28 mouse cellular contexts compared by ENCODE assay signal in the genomic region with DNA sequence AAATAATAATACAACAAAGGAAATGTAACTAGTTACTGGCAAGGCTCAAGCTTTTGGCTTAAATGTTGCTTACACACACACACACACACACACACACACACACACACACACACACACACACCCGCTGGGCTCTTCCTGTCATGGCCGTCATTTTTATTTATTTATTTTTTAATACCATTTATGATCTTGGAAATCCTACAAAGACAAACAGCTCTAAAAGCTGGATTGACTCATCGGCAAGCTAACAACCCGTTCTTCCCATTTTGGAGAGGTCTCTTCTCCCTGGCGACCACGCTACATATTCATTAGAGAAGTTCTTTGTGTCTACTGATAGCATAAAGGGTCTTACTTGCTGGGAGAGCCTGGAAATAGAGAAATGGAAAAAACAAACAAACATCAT.
DNase-seq lines count a peak whose midpoint lies in the region; ATAC-seq and TF ChIP-seq lines count a peak whose summit lies in the region.
"Had no signal": no experiment of that assay in that cellular context is flagged by ENCODE, and none has a peak within 500 bp of the region (broad histone marks: within the 10 kb centered on the region; RNA-seq: fewer than 3 reads in every experiment).

No protein-coding gene starts in this region.

- H3K27ac ChIP-seq in gastrocnemius, adult 2 months, result 0 out of 2 replicates have a peak overlapping the region, but pooled peaks have one; percentile 43
- peak overlapping the region; percentile 43; the same call in 1 of the 2 replicates for H3K27ac ChIP-seq in hindbrain, postnatal 0 days
- H3K27ac ChIP-seq in hindbrain, embryonic 12.5 days, result no peak overlapping the region
- peak overlapping the region; percentile 51 for H3K27ac ChIP-seq in lung, embryonic 16.5 days (ENCODE audit: low read length)
- H3K27ac ChIP-seq in macrophage, result 0 out of 2 replicates have a peak overlapping the region, but pooled peaks have one; percentile 5
- no peak overlapping the region for H3K27ac ChIP-seq in intestine, embryonic 15.5 days
- H3K27ac ChIP-seq: kidney, embryonic 15.5 days; limb, embryonic 10.5 days; limb, embryonic 15.5 days; liver, embryonic 13.5 days; midbrain, embryonic 15.5 days; neural tube, embryonic 12.5 days had no signal

- peaks cover 11% of the 10 kb centered on the region; the same call in 1 of the 2 replicates for H3K4me1 ChIP-seq in hindbrain, postnatal 0 days (ENCODE audit: insufficient read depth, low read length)
- peaks cover 41% of the 10 kb centered on the region for H3K4me1 ChIP-seq in hindbrain, embryonic 12.5 days
- peaks cover 18% of the 10 kb centered on the region for H3K4me1 ChIP-seq in lung, embryonic 16.5 days (replicated peaks; ENCODE audit: control insufficient read depth, insufficient read depth, low read length)
- peaks cover 14% of the 10 kb centered on the region for H3K4me1 ChIP-seq in intestine, embryonic 15.5 days (replicated peaks)

- H3K79me2 ChIP-seq in macrophage (ENCODE audit: inconsistent target), result peaks cover 88% of the 10 kb centered on the region; the same call in 1 of the 2 replicates

- no peaks in the 10 kb centered on the region for H3K27me3 ChIP-seq in hindbrain, postnatal 0 days (ENCODE audit: insufficient read depth, low read length)
- no peaks in the 10 kb centered on the region for H3K27me3 ChIP-seq in hindbrain, embryonic 12.5 days
- H3K27me3 ChIP-seq in lung, embryonic 16.5 days (ENCODE audit: control insufficient read depth, insufficient read depth, low read depth, low read length), result no peaks in the 10 kb centered on the region
- H3K27me3 ChIP-seq in intestine, embryonic 15.5 days (replicated peaks), result no peaks in the 10 kb centered on the region
- H3K27me3 ChIP-seq: kidney, embryonic 15.5 days; limb, embryonic 15.5 days; midbrain, embryonic 15.5 days; neural tube, embryonic 12.5 days had no signal

- no peak for ATAC-seq in hindbrain, postnatal 0 days
- no peak for ATAC-seq in hindbrain, embryonic 12.5 days (ENCODE audit: low FRiP score)
- ATAC-seq in lung, embryonic 16.5 days (ENCODE audit: low read depth), result no peak
- no peak for ATAC-seq in intestine, embryonic 15.5 days
- ATAC-seq: forebrain, embryonic 14.5 days; hindbrain, embryonic 16.5 days; intestine, postnatal 0 days; midbrain, embryonic 15.5 days had no signal

- H3K9me3 ChIP-seq in hindbrain, postnatal 0 days (ENCODE audit: low read length), result no peaks in the 10 kb centered on the region
- H3K9me3 ChIP-seq in hindbrain, embryonic 12.5 days (replicated peaks), result no peaks in the 10 kb centered on the region
- H3K9me3 ChIP-seq in lung, embryonic 16.5 days (ENCODE audit: control insufficient read depth, low read length), result no peaks in the 10 kb centered on the region
- H3K9me3 ChIP-seq in intestine, embryonic 15.5 days, result no peaks in the 10 kb centered on the region
- H3K9me3 ChIP-seq: kidney, embryonic 15.5 days; limb, embryonic 10.5 days; limb, embryonic 15.5 days; liver, embryonic 13.5 days; midbrain, embryonic 15.5 days; neural tube, embryonic 12.5 days had no signal

- no peak overlapping the region for H3K4me3 ChIP-seq in gastrocnemius, adult 2 months
- no peak overlapping the region for H3K4me3 ChIP-seq in hindbrain, postnatal 0 days (ENCODE audit: low read length)
- no peak overlapping the region for H3K4me3 ChIP-seq in hindbrain, embryonic 12.5 days
- H3K4me3 ChIP-seq in lung, embryonic 16.5 days (ENCODE audit: low read length), result no peak overlapping the region
- H3K4me3 ChIP-seq in macrophage (ENCODE audit: inconsistent target), result no peak overlapping the region
- H3K4me3 ChIP-seq in intestine, embryonic 15.5 days (replicated peaks), result no peak overlapping the region
- H3K4me3 ChIP-seq: kidney, embryonic 15.5 days; limb, embryonic 10.5 days; limb, embryonic 15.5 days; liver, embryonic 13.5 days; midbrain, embryonic 15.5 days; neural tube, embryonic 12.5 days had no signal

- H3K4me2 ChIP-seq in hindbrain, postnatal 0 days (ENCODE audit: low read depth, low read length), result no peak overlapping the region
- no peak overlapping the region for H3K4me2 ChIP-seq in hindbrain, embryonic 12.5 days (replicated peaks)
- no peak overlapping the region for H3K4me2 ChIP-seq in lung, embryonic 16.5 days (ENCODE audit: low read depth, low read length)
- no peak overlapping the region for H3K4me2 ChIP-seq in intestine, embryonic 15.5 days (replicated peaks)
- H3K4me2 ChIP-seq: kidney, embryonic 15.5 days; limb, embryonic 15.5 days; liver, embryonic 13.5 days; midbrain, embryonic 15.5 days; neural tube, embryonic 12.5 days had no signal

- no peaks in the 10 kb centered on the region for H3K36me3 ChIP-seq in hindbrain, postnatal 0 days (ENCODE audit: insufficient read depth, low read length)
- no peaks in the 10 kb centered on the region for H3K36me3 ChIP-seq in hindbrain, embryonic 12.5 days
- no peaks in the 10 kb centered on the region; the same call in 1 of the 2 replicates for H3K36me3 ChIP-seq in lung, embryonic 16.5 days (ENCODE audit: control insufficient read depth, insufficient read depth, low read length)
- no peaks in the 10 kb centered on the region for H3K36me3 ChIP-seq in macrophage (ENCODE audit: inconsistent target)
- H3K36me3 ChIP-seq in intestine, embryonic 15.5 days, result no peaks in the 10 kb centered on the region
- H3K36me3 ChIP-seq: G1E; liver, embryonic 13.5 days; midbrain, embryonic 15.5 days had no signal

- WGBS in hindbrain, postnatal 0 days, result 48% methylated on average over 6 of the region's 6 CpGs
- 70% methylated on average over 6 of the region's 6 CpGs for WGBS in hindbrain, embryonic 12.5 days
- WGBS in lung, embryonic 16.5 days, result 51% methylated on average over 6 of the region's 6 CpGs
- WGBS in macrophage (ENCODE audit: missing documents), result 45% methylated on average over 6 of the region's 6 CpGs
- 74% methylated on average over 6 of the region's 6 CpGs for WGBS in intestine, embryonic 15.5 days

- TF ChIP-seq CTCF in gastrocnemius, adult 2 months (IDR thresholded peaks at IDR 0.05), result no peak
- TF ChIP-seq CTCF in hindbrain, postnatal 0 days (IDR thresholded peaks at IDR 0.05; ENCODE audit: low read depth), result no peak

- intact Hi-C loops in gastrocnemius, adult 2 months (cut with DNase I), result no loop called here
- intact Hi-C loops in gastrocnemius, postnatal 14 days (cut with DNase I; ENCODE audit: low total_unique reads), result no loop called here

- no peak for DNase-seq in gastrocnemius, adult 2 months
- no peak for DNase-seq in gastrocnemius, postnatal 14 days
- DNase-seq in hindbrain, postnatal 0 days (ENCODE audit: low spot score), result no peak
- no peak for DNase-seq in lung, postnatal 14 days
- DNase-seq: adrenal gland, adult 8-10 months; cerebellum, adult 18-20 months; gastrocnemius, postnatal 36 days; heart, postnatal 4 days; layer of hippocampus, adult 9-11 months; liver, embryonic 13.5 days; lung, adult 18-20 months; right cerebral cortex, adult 18-20 months; right cerebral cortex, postnatal 4 days; thymus, adult 2 months; thymus, postnatal 36 days had no signal

- no peak overlapping the region for H3K9ac ChIP-seq in hindbrain, postnatal 0 days (replicated peaks; ENCODE audit: low read length)
- H3K9ac ChIP-seq in hindbrain, embryonic 12.5 days, result no peak overlapping the region
- H3K9ac ChIP-seq in lung, embryonic 16.5 days (ENCODE audit: low read length), result no peak overlapping the region
- H3K9ac ChIP-seq in intestine, embryonic 15.5 days, result no peak overlapping the region
- H3K9ac ChIP-seq: kidney, embryonic 15.5 days; limb, embryonic 15.5 days; liver, embryonic 13.5 days; midbrain, embryonic 15.5 days; neural tube, embryonic 12.5 days had no signal

Comparison
In these comparisons a context has a peak if more than half of its experiments do, and no peak if none do; other contexts are left out.
1. H3K27ac ChIP-seq: peak in gastrocnemius, adult 2 months (single experiment), hindbrain, postnatal 0 days (single experiment), lung, embryonic 16.5 days (single experiment) and macrophage (single experiment); none in hindbrain, embryonic 12.5 days (single experiment) and intestine, embryonic 15.5 days (single experiment).